Mouse (Mus musculus): ENCODE results near the gene Cog2.

DNA sequence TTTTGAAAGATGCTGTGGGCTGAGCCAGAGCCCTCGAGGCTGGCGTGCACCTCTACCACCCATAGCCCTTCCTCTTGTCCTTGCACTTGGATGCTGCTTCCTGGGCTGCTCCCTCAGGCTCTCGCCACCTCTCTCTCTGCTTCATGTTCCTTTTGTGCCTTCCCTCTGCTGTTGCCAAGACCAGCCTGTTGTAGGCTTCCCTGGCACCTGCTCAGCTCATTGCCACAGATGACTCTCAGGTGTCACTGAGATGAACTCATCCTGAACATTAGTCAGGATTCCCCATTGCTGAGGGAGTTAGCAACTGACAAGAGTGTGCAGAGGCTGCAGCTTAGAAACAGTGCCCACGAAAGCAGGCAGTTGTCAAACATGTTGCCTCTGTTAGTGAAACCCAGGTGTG, 21.4 kb downstream of the Cog2 start:
- no peak for TF ChIP-seq GATA1 (IDR thresholded peaks at IDR 0.05; ENCODE audit: borderline replicate concordance, low read length)
- TF ChIP-seq FLI1 (IDR thresholded peaks at IDR 0.05; ENCODE audit: low read length) = no peak
